Mouse (Mus musculus): ENCODE data around the gene Pnpla7. TPM values are rescaled to one million over a fixed set of nuclear protein-coding genes. Genes with fewer than 3 reads are reported as not detected.

Pnpla7 gene
- polyA plus RNA-seq, 1 experiment from 2014 or later: 5.4 TPM

DNA sequence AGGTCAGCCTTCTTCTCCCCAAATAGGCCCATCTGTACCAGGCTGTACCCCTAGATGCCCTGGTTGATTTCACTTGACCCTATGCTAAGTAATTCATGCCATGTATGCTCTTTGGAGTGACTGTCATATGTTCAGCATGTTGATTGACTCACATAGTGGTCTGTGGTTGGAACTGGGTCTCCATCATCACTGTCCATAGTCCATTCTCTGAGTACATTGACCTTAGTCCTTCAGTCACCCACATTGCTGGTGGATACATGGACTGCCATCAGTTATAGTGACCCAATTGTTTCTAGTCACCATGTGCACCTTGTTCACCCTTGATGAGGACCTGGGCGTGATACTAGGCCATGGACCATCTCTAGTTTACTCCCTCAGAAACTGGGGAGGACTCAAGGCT, 30.9 kb downstream of the Pnpla7 start:
- Histone ChIP-seq H3K27ac (replicated peaks; ENCODE audit: low read depth, low read length) (no peak overlapping the region), H3K4me2 (ENCODE audit: low read depth, severe bottlenecking) (no peak overlapping the region), H3K9ac (ENCODE audit: low read length) (no peak overlapping the region), H3K4me1 (ENCODE audit: control insufficient read depth, insufficient read depth, low read length) (no peaks in the 10 kb centered on the region), H3K36me3 (ENCODE audit: control insufficient read depth, insufficient read depth, low read length) (no peaks in the 10 kb centered on the region), H3K9me3 (ENCODE audit: control insufficient read depth, low read length) (no peaks in the 10 kb centered on the region), H3K4me3 (ENCODE audit: low read depth, low read length) (no peak overlapping the region), H3K27me3 (ENCODE audit: control insufficient read depth, insufficient read depth, low read length) (no peaks in the 10 kb centered on the region)
- 87% methylated on average over 1 of the region's 1 CpGs for WGBS
- DNase-seq (ENCODE audit: low spot score): no peak
- ATAC-seq (ENCODE audit: insufficient number of reproducible peaks, low FRiP score, low TSS enrichment, low read depth): no peak

- ATAC-seq (ENCODE audit: insufficient number of reproducible peaks, low FRiP score, low TSS enrichment, low read depth) (no peak), DNase-seq (ENCODE audit: low spot score) (no peak)
- H3K4me1 ChIP-seq (ENCODE audit: control insufficient read depth, insufficient read depth, low read length): no peaks in the 10 kb centered on the region
- no peak overlapping the region for H3K9ac ChIP-seq (ENCODE audit: low read length)
- no peaks in the 10 kb centered on the region for H3K9me3 ChIP-seq (ENCODE audit: control insufficient read depth, low read length)
- H3K36me3 ChIP-seq (ENCODE audit: control insufficient read depth, insufficient read depth, low read length): no peaks in the 10 kb centered on the region
- H3K27ac ChIP-seq (replicated peaks; ENCODE audit: low read depth, low read length): no peak overlapping the region
- H3K4me3 ChIP-seq (ENCODE audit: low read depth, low read length): no peak overlapping the region
- no peaks in the 10 kb centered on the region for H3K27me3 ChIP-seq (ENCODE audit: control insufficient read depth, insufficient read depth, low read length)
- no peak overlapping the region for H3K4me2 ChIP-seq (ENCODE audit: low read depth, severe bottlenecking)
Measured at GRCm38 (mm10) chr2:25008250-25008649, 32.4 kb downstream of the Pnpla7 start.

DNA sequence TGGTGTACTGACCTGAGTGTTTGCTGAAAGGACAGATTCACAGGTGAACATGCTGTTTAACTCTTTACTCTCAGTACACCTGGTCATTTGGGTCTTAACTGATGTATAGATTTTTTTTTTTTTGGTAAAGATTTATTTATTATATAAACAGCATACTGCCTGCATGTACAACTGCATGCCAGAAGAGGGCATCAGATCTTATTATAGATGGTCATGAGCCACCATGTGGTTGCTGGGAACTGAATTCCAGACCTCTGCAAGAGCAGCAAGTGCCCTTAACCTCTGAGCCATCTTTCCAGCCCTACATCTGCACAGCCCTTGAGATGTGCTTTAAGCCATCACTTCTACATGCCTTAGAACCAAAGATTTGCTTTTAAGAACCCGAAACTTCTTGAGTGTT, 46.8 kb downstream of the Pnpla7 start:
- no peaks in the 10 kb centered on the region for H3K27me3 ChIP-seq (ENCODE audit: control insufficient read depth, insufficient read depth, low read length)
- no peak for ATAC-seq (ENCODE audit: insufficient number of reproducible peaks, low FRiP score, low TSS enrichment, low read depth)
- H3K4me3 ChIP-seq (ENCODE audit: low read depth, low read length): no peak overlapping the region
- no peak for DNase-seq (ENCODE audit: low spot score)
- H3K4me2 ChIP-seq (ENCODE audit: low read depth, severe bottlenecking): no peak overlapping the region
- WGBS: 89% methylated on average over 1 of the region's 1 CpGs
- no peaks in the 10 kb centered on the region for H3K9me3 ChIP-seq (ENCODE audit: control insufficient read depth, low read length)
- H3K27ac ChIP-seq (replicated peaks; ENCODE audit: low read depth, low read length): no peak overlapping the region
- no peaks in the 10 kb centered on the region for H3K36me3 ChIP-seq (ENCODE audit: control insufficient read depth, insufficient read depth, low read length)
- no peak overlapping the region for H3K9ac ChIP-seq (ENCODE audit: low read length)
- H3K4me1 ChIP-seq (ENCODE audit: control insufficient read depth, insufficient read depth, low read length): no peaks in the 10 kb centered on the region

- no peak overlapping the region for H3K4me2 ChIP-seq (ENCODE audit: low read depth, severe bottlenecking)
- no peaks in the 10 kb centered on the region for H3K36me3 ChIP-seq (ENCODE audit: control insufficient read depth, insufficient read depth, low read length)
- H3K4me3 ChIP-seq (ENCODE audit: low read depth, low read length): no peak overlapping the region
- WGBS: 87% methylated on average over 1 of the region's 1 CpGs
- H3K9me3 ChIP-seq (ENCODE audit: control insufficient read depth, low read length): no peaks in the 10 kb centered on the region
- no peak overlapping the region for H3K27ac ChIP-seq (replicated peaks; ENCODE audit: low read depth, low read length)
- no peaks in the 10 kb centered on the region for H3K4me1 ChIP-seq (ENCODE audit: control insufficient read depth, insufficient read depth, low read length)
- ATAC-seq (ENCODE audit: insufficient number of reproducible peaks, low FRiP score, low TSS enrichment, low read depth): no peak
- no peak overlapping the region for H3K9ac ChIP-seq (ENCODE audit: low read length)
- DNase-seq (ENCODE audit: low spot score): no peak
- H3K27me3 ChIP-seq (ENCODE audit: control insufficient read depth, insufficient read depth, low read length): no peaks in the 10 kb centered on the region
Measured at GRCm38 (mm10) chr2:25025109-25025508, 49.3 kb downstream of the Pnpla7 start.

GRCm38 (mm10) chr2:25034994-25035393, 59.2 kb downstream of the Pnpla7 start:
- Histone ChIP-seq H3K9me3 (ENCODE audit: control insufficient read depth, low read length) (no peaks in the 10 kb centered on the region), H3K4me3 (ENCODE audit: low read depth, low read length) (no peak overlapping the region), H3K4me1 (ENCODE audit: control insufficient read depth, insufficient read depth, low read length) (no peaks in the 10 kb centered on the region), H3K27ac (replicated peaks; ENCODE audit: low read depth, low read length) (no peak overlapping the region), H3K36me3 (ENCODE audit: control insufficient read depth, insufficient read depth, low read length) (no peaks in the 10 kb centered on the region), H3K9ac (ENCODE audit: low read length) (no peak overlapping the region), H3K4me2 (ENCODE audit: low read depth, severe bottlenecking) (no peak overlapping the region), H3K27me3 (ENCODE audit: control insufficient read depth, insufficient read depth, low read length) (no peaks in the 10 kb centered on the region)
- WGBS: 94% methylated on average over 4 of the region's 4 CpGs
- ATAC-seq (ENCODE audit: insufficient number of reproducible peaks, low FRiP score, low TSS enrichment, low read depth) (no peak), DNase-seq (ENCODE audit: low spot score) (no peak)

DNA sequence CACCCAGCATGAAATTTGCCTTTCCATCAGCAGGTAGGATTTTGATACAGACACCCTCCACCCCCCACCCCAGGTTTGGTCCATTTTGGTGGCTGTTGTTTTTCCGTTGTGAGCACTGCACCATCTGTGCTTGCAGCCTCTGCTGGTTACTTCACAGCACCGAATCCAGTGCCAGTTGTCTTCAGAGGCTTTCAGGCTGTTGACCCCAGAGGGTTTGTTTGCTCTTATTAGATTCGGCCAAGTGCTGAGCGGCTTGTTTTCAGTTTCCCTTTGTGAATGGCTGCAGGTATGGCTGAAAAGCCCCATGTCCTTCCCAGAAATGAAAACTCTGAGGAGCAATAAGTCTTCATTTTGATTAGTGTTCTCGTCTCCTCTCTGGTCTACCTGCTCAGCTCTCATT, 64.3 kb downstream of the Pnpla7 start:
- H3K4me1 ChIP-seq (ENCODE audit: control insufficient read depth, insufficient read depth, low read length): no peaks in the 10 kb centered on the region
- ATAC-seq (ENCODE audit: insufficient number of reproducible peaks, low FRiP score, low TSS enrichment, low read depth): no peak

DNA sequence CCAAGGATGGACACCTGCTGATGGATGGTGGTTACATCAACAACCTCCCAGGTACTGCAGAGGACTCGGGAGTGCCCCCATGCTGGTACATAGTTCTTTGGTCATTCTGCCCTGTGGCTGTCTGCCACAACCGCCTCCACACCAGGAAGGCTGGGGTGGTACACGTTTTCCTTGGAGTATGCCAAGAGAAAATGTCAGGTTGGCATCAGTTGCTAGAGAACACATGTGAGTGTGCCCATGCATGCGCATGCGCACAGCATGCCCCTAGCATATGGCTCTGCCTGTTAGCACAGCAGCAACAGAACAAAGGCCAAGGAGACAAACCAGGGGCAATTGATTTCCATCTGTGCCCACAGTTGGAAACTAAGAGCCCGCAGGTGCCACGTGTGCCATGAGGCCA, 75.1 kb downstream of the Pnpla7 start:
- Histone ChIP-seq H3K36me3 (ENCODE audit: control insufficient read depth, insufficient read depth, low read length) (no peaks in the 10 kb centered on the region), H3K27ac (replicated peaks; ENCODE audit: low read depth, low read length) (no peak overlapping the region), H3K4me3 (ENCODE audit: low read depth, low read length) (no peak overlapping the region), H3K27me3 (ENCODE audit: control insufficient read depth, insufficient read depth, low read length) (no peaks in the 10 kb centered on the region), H3K4me1 (ENCODE audit: control insufficient read depth, insufficient read depth, low read length) (peaks cover 7% of the 10 kb centered on the region), H3K4me2 (ENCODE audit: low read depth, severe bottlenecking) (no peak overlapping the region), H3K9ac (ENCODE audit: low read length) (no peak overlapping the region), H3K9me3 (ENCODE audit: control insufficient read depth, low read length) (no peaks in the 10 kb centered on the region)
- ATAC-seq (ENCODE audit: insufficient number of reproducible peaks, low FRiP score, low TSS enrichment, low read depth) (no peak), DNase-seq (ENCODE audit: low spot score) (no peak)
- WGBS: 89% methylated on average over 7 of the region's 7 CpGs

More for the DNA sequence above, 64.3 kb downstream of the Pnpla7 start:
- 85% methylated on average over 5 of the region's 5 CpGs for WGBS
- DNase-seq (ENCODE audit: low spot score): no peak
- H3K9me3 ChIP-seq (ENCODE audit: control insufficient read depth, low read length): no peaks in the 10 kb centered on the region
- H3K4me3 ChIP-seq (ENCODE audit: low read depth, low read length): no peak overlapping the region
- H3K4me2 ChIP-seq (ENCODE audit: low read depth, severe bottlenecking): no peak overlapping the region
- no peaks in the 10 kb centered on the region for H3K27me3 ChIP-seq (ENCODE audit: control insufficient read depth, insufficient read depth, low read length)
- H3K27ac ChIP-seq (replicated peaks; ENCODE audit: low read depth, low read length): no peak overlapping the region
- no peaks in the 10 kb centered on the region for H3K36me3 ChIP-seq (ENCODE audit: control insufficient read depth, insufficient read depth, low read length)
- no peak overlapping the region for H3K9ac ChIP-seq (ENCODE audit: low read length)

DNA sequence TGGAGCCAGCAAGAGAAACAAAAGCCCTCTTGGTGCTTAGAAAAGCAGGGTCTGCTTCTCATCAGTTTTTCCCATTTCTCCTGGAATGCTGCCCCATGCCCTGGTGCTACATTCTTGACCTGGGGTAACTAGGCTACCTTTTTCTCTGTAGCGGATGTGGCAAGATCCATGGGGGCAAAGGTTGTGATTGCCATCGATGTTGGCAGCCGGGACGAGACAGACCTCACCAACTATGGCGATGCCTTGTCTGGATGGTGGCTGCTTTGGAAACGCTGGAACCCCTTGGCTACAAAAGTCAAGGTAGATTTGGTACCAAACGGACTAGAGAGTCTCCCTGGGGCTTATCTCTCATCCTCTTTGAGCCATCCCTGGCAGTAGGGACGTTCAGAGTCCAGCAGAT, 75.6 kb downstream of the Pnpla7 start:
- no peaks in the 10 kb centered on the region for H3K9me3 ChIP-seq (ENCODE audit: control insufficient read depth, low read length)
- no peak overlapping the region for H3K9ac ChIP-seq (ENCODE audit: low read length)
- no peak for ATAC-seq (ENCODE audit: insufficient number of reproducible peaks, low FRiP score, low TSS enrichment, low read depth)
- no peak overlapping the region for H3K4me2 ChIP-seq (ENCODE audit: low read depth, severe bottlenecking)
- no peaks in the 10 kb centered on the region for H3K36me3 ChIP-seq (ENCODE audit: control insufficient read depth, insufficient read depth, low read length)
- 89% methylated on average over 8 of the region's 8 CpGs for WGBS
- H3K27me3 ChIP-seq (ENCODE audit: control insufficient read depth, insufficient read depth, low read length): no peaks in the 10 kb centered on the region
- DNase-seq (ENCODE audit: low spot score): no peak
- H3K27ac ChIP-seq (replicated peaks; ENCODE audit: low read depth, low read length): no peak overlapping the region
- H3K4me1 ChIP-seq (ENCODE audit: control insufficient read depth, insufficient read depth, low read length): peaks cover 7% of the 10 kb centered on the region
- H3K4me3 ChIP-seq (ENCODE audit: low read depth, low read length): no peak overlapping the region

DNA sequence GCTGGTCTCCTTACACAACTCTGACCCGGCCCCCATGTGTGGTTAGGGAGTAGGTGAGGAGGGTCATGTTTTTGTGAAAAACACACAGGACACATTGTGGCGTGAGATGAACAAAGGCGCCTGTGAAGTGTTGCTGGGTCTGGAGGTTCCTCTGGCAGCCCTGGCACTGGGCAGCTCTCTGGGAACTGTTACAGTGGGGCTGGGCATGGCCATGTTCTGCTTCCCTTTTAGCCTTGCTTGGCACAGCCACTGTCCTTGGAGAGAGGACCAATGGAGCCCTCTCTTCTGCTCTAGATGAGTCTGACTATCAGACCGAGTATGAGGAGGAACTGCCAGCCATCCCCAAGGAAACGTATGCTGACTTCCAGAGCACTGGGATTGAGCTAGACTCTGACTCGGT, 77.3 kb downstream of the Pnpla7 start:
- Histone ChIP-seq H3K4me3 (ENCODE audit: low read depth, low read length) (no peak overlapping the region), H3K4me2 (ENCODE audit: low read depth, severe bottlenecking) (no peak overlapping the region), H3K27ac (replicated peaks; ENCODE audit: low read depth, low read length) (no peak overlapping the region), H3K27me3 (ENCODE audit: control insufficient read depth, insufficient read depth, low read length) (no peaks in the 10 kb centered on the region), H3K9me3 (ENCODE audit: control insufficient read depth, low read length) (no peaks in the 10 kb centered on the region), H3K36me3 (ENCODE audit: control insufficient read depth, insufficient read depth, low read length) (peaks cover 2% of the 10 kb centered on the region), H3K9ac (ENCODE audit: low read length) (no peak overlapping the region), H3K4me1 (ENCODE audit: control insufficient read depth, insufficient read depth, low read length) (peaks cover 7% of the 10 kb centered on the region)
- DNase-seq (ENCODE audit: low spot score) (no peak), ATAC-seq (ENCODE audit: insufficient number of reproducible peaks, low FRiP score, low TSS enrichment, low read depth) (no peak)
- 89% methylated on average over 6 of the region's 6 CpGs for WGBS
